In the genomic region with DNA sequence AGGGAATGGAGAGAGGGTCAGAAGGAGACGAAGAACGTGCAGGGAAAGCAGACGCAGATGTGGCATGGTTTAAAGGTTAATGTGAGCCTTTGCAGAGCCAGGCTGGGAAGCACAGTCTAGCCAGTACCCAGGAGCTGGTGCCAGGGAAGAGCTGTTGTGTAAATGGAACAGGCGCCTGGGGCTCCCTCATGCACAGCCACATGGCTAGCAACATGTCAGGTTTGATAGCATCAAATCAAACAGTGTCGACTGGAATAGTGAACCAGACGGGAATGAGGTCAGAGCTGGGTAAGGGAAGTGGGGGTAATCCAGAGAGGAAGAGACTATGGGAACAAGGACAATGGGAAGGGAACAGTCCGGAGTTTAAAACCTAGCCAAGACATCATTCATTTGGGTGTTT, we compare ENCODE assay signal across 13 mouse cellular contexts.
A peak's percentile ranks its signal among the peaks of the same experiment; 100 is the strongest.
DNase-seq lines count a peak whose midpoint lies in the region; ATAC-seq lines count a peak whose summit lies in the region.
"Had no signal": no experiment of that assay in that cellular context is flagged by ENCODE, and none has a peak within 500 bp of the region (broad histone marks: within the 10 kb centered on the region; RNA-seq: fewer than 3 reads in every experiment).

No protein-coding gene starts in this region.

- intact Hi-C loops in heart, postnatal 36 days (cut with DNase I), result no loop called here

- no peak for DNase-seq in heart, postnatal 36 days
- DNase-seq in layer of hippocampus, postnatal 14 days (ENCODE audit: low spot score in 2 of 2), result peak; percentile 22 to 45
- no peak for DNase-seq in layer of hippocampus, adult 18-20 months (ENCODE audit: low spot score in 2 of 2)
- DNase-seq in cerebellum, adult 9-11 months, result peak; percentile 17
- DNase-seq in retina, adult 2 months (ENCODE audit: low read depth, low spot score), result peak; percentile 40
- DNase-seq in neural tube, embryonic 10.5 days (ENCODE audit: extremely low spot score, low spot score), result no peak
- DNase-seq: liver, embryonic 13.5 days; thymus, postnatal 4 days had no signal

- no peaks in the 10 kb centered on the region for H3K27me3 ChIP-seq in heart, embryonic 16.5 days (ENCODE audit: control insufficient read depth, insufficient read depth, low read length)
- H3K27me3 ChIP-seq: CH12.LX; embryonic facial prominence, embryonic 15.5 days; heart, embryonic 13.5 days; liver, embryonic 13.5 days had no signal

- no peak overlapping the region for H3K27ac ChIP-seq in heart, embryonic 16.5 days (ENCODE audit: low read length)
- H3K27ac ChIP-seq: embryonic facial prominence, embryonic 15.5 days; heart, embryonic 13.5 days; left cerebral cortex, adult 2 months; liver, embryonic 13.5 days had no signal

- 56% methylated on average over 7 of the region's 7 CpGs for WGBS in heart, embryonic 16.5 days

- no peak overlapping the region for H3K4me2 ChIP-seq in heart, embryonic 16.5 days (ENCODE audit: low read depth, low read length)
- H3K4me2 ChIP-seq: embryonic facial prominence, embryonic 15.5 days; heart, embryonic 13.5 days; liver, embryonic 13.5 days had no signal

- peaks cover 4% of the 10 kb centered on the region for H3K9me3 ChIP-seq in heart, embryonic 16.5 days (replicated peaks; ENCODE audit: control insufficient read depth, low read length)
- H3K9me3 ChIP-seq: embryonic facial prominence, embryonic 15.5 days; liver, embryonic 13.5 days had no signal

- H3K9ac ChIP-seq in heart, embryonic 16.5 days (ENCODE audit: low read length), result no peak overlapping the region
- H3K9ac ChIP-seq: embryonic facial prominence, embryonic 15.5 days; heart, embryonic 13.5 days; liver, embryonic 13.5 days had no signal

- H3K4me3 ChIP-seq in heart, embryonic 16.5 days (ENCODE audit: low read length), result no peak overlapping the region
- H3K4me3 ChIP-seq: embryonic facial prominence, embryonic 15.5 days; heart, embryonic 13.5 days; left cerebral cortex, adult 2 months; liver, embryonic 13.5 days had no signal

- H3K36me3 ChIP-seq in heart, embryonic 16.5 days (ENCODE audit: control insufficient read depth, insufficient read depth), result peaks cover 6% of the 10 kb centered on the region; the same call in 1 of the 2 replicates
- H3K36me3 ChIP-seq: embryonic facial prominence, embryonic 15.5 days; liver, embryonic 13.5 days had no signal

- peaks cover 6% of the 10 kb centered on the region; the same call in 1 of the 2 replicates for H3K4me1 ChIP-seq in heart, embryonic 16.5 days (ENCODE audit: control insufficient read depth, insufficient read depth, low read length)
- H3K4me1 ChIP-seq: liver, embryonic 13.5 days had no signal

- 0 out of 2 replicates have a peak, but pooled peaks have one; percentile 18 for ATAC-seq in heart, embryonic 16.5 days (replicated peaks; ENCODE audit: extremely low read depth, insufficient read depth, low FRiP score)

Comparison
In these comparisons a context has a peak if more than half of its experiments do, and no peak if none do; other contexts are left out.
1. DNase-seq: peak in layer of hippocampus, postnatal 14 days (2 of 2), cerebellum, adult 9-11 months (single experiment) and retina, adult 2 months (single experiment); none in heart, postnatal 36 days (0 of 2), layer of hippocampus, adult 18-20 months (0 of 2) and neural tube, embryonic 10.5 days (single experiment).